Mouse (Mus musculus) stomach, embryonic 16.5 days (tissue): ENCODE data around the gene Ppp1r14c. TPM values are rescaled to one million over a fixed set of nuclear protein-coding genes. Genes with fewer than 3 reads are reported as not detected.

ENCODE experiments used
- ATAC-seq: fragments of 200-750 bp; cut with Nextera tagmentation; 2 replicates; pipeline ENCODE4 v1.8.0; 2017; ENCODE audit warnings: moderate number of reproducible peaks, moderate TSS enrichment; ENCODE audit not compliant: insufficient read depth, low FRiP score
- H3K27ac ChIP-seq: fragments of 300-500 bp; sonication (generic); 2 replicates; pipeline ENCODE4 v1.5.1; 2014; ENCODE audit warnings: low read length
- H3K27me3 ChIP-seq: fragments of 300-500 bp; sonication (generic); 2 replicates; pipeline ENCODE4 v1.6.1; 2014; ENCODE audit warnings: low read length, control low read depth, mixed read lengths; ENCODE audit not compliant: control insufficient read depth, insufficient read depth
- H3K36me3 ChIP-seq: fragments of 300-500 bp; sonication (generic); 2 replicates; pipeline ENCODE4 v1.6.1; 2014; ENCODE audit warnings: low read length; ENCODE audit not compliant: control insufficient read depth, insufficient read depth
- H3K4me1 ChIP-seq: fragments of 300-500 bp; sonication (generic); 2 replicates; pipeline ENCODE4 v1.6.1; 2014; ENCODE audit warnings: low read length, control low read depth, mixed read lengths; ENCODE audit not compliant: control insufficient read depth, insufficient read depth
- H3K4me2 ChIP-seq: fragments of 300-500 bp; sonication (generic); 2 replicates; pipeline ENCODE4 v1.6.1; 2014; ENCODE audit warnings: low read depth, low read length, mixed read lengths
- H3K4me3 ChIP-seq: fragments of 300-500 bp; sonication (generic); replicated peaks from 2 replicates; pipeline ENCODE4 v1.5.1; 2014; ENCODE audit warnings: mild to moderate bottlenecking, low read length
- H3K9ac ChIP-seq: fragments of 300-500 bp; sonication (generic); 2 replicates; pipeline ENCODE4 v1.6.1; 2014; ENCODE audit warnings: low read length
- H3K9me3 ChIP-seq: fragments of 300-500 bp; sonication (generic); replicated peaks from 2 replicates; pipeline ENCODE4 v1.6.1; 2016; ENCODE audit warnings: low read length, control low read depth; ENCODE audit not compliant: control insufficient read depth
- WGBS: fragments of 180-500 bp; shearing (Covaris S2); extraction: QIAGEN DNeasy Blood & Tissue Kit; methylation state at CpG from one replicate; pipeline ENCODE4 v1.1.7; 2014; 5-methylcytosine and 5-hydroxymethylcytosine counted together
- microRNA-seq: library from miRNA; unstranded; fragments of <30 nt; microRNA quantifications from one replicate; pipeline ENCODE4, GENCODE M21; 2016
- polyA plus RNA-seq: library from polyadenylated mRNA; unstranded; fragments of >200 nt; fragmentation: Nextera tagmentation; extraction: Ambion mirVana; gene quantifications from 2 replicates; pipeline ENCODE4 v1.2.1, GENCODE M21; 2015

The Ppp1r14c gene
- polyA plus RNA-seq, 1 experiment from 2014 or later = 4.0 TPM

DNA sequence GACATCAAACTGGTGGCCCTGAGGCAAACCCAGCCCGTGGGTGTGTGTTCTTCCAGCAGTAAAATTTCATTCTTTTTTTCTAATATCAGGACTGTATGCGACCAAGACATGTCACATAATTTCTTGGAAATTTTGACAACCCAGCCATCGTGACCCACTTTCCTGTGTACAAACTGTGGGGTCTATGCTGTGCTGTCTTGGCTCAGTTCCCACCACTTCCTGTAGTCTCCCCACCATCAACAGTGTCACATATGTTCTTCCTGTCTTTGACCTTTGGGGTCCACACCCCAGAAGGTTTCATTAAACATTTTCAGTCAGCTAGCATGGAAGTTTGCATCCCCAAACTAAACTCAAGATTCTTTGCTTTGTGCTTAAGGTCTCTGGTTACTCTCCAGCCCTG is 145.5 kb downstream of the Ppp1r14c start:
- 73% methylated on average over 3 of the region's 3 CpGs for WGBS
- Histone ChIP-seq H3K9me3 (no peaks in the 10 kb centered on the region), H3K4me3 (no peak overlapping the region), H3K27ac (no peak overlapping the region), H3K36me3 (no peaks in the 10 kb centered on the region), H3K4me2 (no peak overlapping the region), H3K4me1 (peaks cover 9% of the 10 kb centered on the region; the same call in 1 of the 2 replicates), H3K9ac (no peak overlapping the region), H3K27me3 (no peaks in the 10 kb centered on the region)
- ATAC-seq = no peak

DNA sequence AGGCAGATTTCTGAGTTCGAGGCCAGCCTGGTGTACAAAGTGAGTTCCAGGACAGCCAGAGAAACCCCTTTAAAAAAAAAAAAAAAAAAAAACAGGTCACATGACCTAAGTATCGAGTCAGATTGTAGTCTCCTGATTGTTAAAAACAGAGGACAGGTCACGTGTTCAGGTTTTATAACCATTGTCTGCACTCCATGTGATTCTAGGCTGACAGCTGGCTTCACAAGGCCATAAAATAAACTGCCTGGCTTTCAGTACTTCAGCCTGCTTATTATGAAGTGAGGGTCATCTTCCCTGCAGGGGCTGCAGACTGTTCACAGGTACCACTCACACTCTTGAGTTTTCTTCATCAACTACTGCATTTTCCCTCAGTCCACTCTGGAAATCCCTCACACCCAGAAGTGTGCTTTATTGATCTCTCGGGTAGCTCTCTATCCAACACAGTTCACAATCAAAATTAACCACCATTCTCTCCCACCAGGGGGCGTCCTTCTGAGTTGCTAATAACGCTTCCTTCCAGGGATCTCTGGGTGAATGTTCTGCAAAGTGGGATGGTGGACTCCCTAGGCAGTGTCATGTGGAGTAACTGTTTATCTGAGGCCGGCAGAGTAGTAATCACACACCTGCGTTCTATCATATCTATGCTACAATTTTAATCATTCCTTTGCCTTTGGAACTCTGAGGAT is 146.9 kb downstream of the Ppp1r14c start:
- no peak overlapping the region for H3K4me2 ChIP-seq
- no peaks in the 10 kb centered on the region for H3K36me3 ChIP-seq
- ATAC-seq = no peak
- peaks cover 9% of the 10 kb centered on the region; the same call in 1 of the 2 replicates for H3K4me1 ChIP-seq
- WGBS = 75% methylated on average over 8 of the region's 8 CpGs
- H3K9me3 ChIP-seq = no peaks in the 10 kb centered on the region
- H3K4me3 ChIP-seq = no peak overlapping the region
- no peak overlapping the region for H3K9ac ChIP-seq
- H3K27me3 ChIP-seq = no peaks in the 10 kb centered on the region
- H3K27ac ChIP-seq = no peak overlapping the region

DNA sequence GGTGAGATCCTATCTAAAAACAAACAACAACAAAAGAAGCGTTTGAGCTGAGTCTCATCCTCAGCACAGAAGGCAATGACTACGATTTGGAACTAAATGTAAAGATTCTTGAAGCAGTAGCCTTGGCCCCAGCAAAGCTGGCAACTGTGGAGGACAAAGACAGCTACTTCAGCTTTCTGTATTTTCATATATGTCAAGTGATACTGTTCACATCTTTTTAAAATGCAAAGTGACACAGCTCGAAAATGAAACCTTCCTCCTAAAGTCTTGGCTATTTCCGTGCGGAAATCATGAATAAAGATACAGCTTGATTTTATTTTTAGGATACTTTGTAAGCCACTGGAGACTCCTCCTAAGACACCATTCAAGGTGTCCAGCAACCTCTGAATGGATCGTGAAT is 148.1 kb downstream of the Ppp1r14c start:
- no peaks in the 10 kb centered on the region for H3K9me3 ChIP-seq
- no peak overlapping the region for H3K4me3 ChIP-seq
- H3K36me3 ChIP-seq = no peaks in the 10 kb centered on the region
- H3K9ac ChIP-seq = no peak overlapping the region
- H3K27me3 ChIP-seq = no peaks in the 10 kb centered on the region
- H3K4me1 ChIP-seq = 0 out of 2 replicates have a peak, but pooled peaks cover 6% of the 10 kb centered on the region
- H3K4me2 ChIP-seq = no peak overlapping the region
- ATAC-seq = no peak
- H3K27ac ChIP-seq = no peak overlapping the region
- WGBS = 76% methylated on average over 6 of the region's 6 CpGs

Small RNA genes within 50 kb of the gene (microRNA-seq; reads per million reads assigned to microRNA genes)
- not detected for gene Gm24482

Other genes with a start within 250 kb of the Ppp1r14c start
- 0.32 and 0.37 TPM in 2 replicates for gene H60c, start 98.3 kb upstream of the Ppp1r14c start, polyA plus RNA-seq
- gene Iyd, start 174.2 kb downstream of the Ppp1r14c start, polyA plus RNA-seq = 14.3 and 15.9 TPM in 2 replicates